Mouse (Mus musculus) limb, embryonic 13.5 days (tissue): ENCODE data around the gene Add1. TPM values are rescaled to one million over a fixed set of nuclear protein-coding genes. Genes with fewer than 3 reads are reported as not detected.
A peak's percentile ranks its signal among the peaks of the same experiment; 100 is the strongest.

Source experiments
- ATAC-seq: fragments of 200-750 bp; cut with Nextera tagmentation; 2 replicates; pipeline ENCODE4 v1.8.0; 2017; ENCODE audit warnings: low read depth, moderate number of reproducible peaks, moderate TSS enrichment; ENCODE audit not compliant: low FRiP score
- H3K27ac ChIP-seq: fragments of 300-500 bp; sonication (generic); 2 replicates; pipeline ENCODE4 v1.5.1; 2015; ENCODE audit warnings: inconsistent platforms, mild to moderate bottlenecking, moderate library complexity
- H3K27me3 ChIP-seq: fragments of 300-500 bp; sonication (generic); 2 replicates; pipeline ENCODE4 v1.6.1; 2015; ENCODE audit warnings: mild to moderate bottlenecking, inconsistent platforms
- H3K36me3 ChIP-seq: fragments of 300-500 bp; sonication (generic); 2 replicates; pipeline ENCODE4 v1.6.1; 2015; ENCODE audit warnings: inconsistent platforms, mild to moderate bottlenecking, moderate library complexity
- H3K4me1 ChIP-seq: fragments of 300-500 bp; sonication (generic); 2 replicates; pipeline ENCODE4 v1.6.1; 2015; ENCODE audit warnings: inconsistent platforms
- H3K4me2 ChIP-seq: fragments of 300-500 bp; sonication (generic); replicated peaks from 2 replicates; pipeline ENCODE4 v1.6.1; 2015; ENCODE audit warnings: inconsistent platforms, mild to moderate bottlenecking, moderate library complexity
- H3K4me3 ChIP-seq: fragments of 300-500 bp; sonication (generic); 2 replicates; pipeline ENCODE4 v1.5.1; 2015; ENCODE audit warnings: moderate library complexity, mild to moderate bottlenecking, inconsistent platforms
- H3K9ac ChIP-seq: fragments of 300-500 bp; sonication (generic); 2 replicates; pipeline ENCODE4 v1.6.1; 2015; ENCODE audit warnings: mild to moderate bottlenecking, inconsistent platforms
- H3K9me3 ChIP-seq: fragments of 300-500 bp; sonication (generic); 2 replicates; pipeline ENCODE4 v1.6.1; 2016; ENCODE audit warnings: inconsistent platforms
- WGBS: fragments of 180-500 bp; shearing (Covaris S2); methylation state at CpG from one replicate; pipeline ENCODE4 v1.1.7; 2015; 5-methylcytosine and 5-hydroxymethylcytosine counted together
- polyA plus RNA-seq: library from polyadenylated mRNA; unstranded; fragments of >200 nt; fragmentation: Nextera tagmentation; extraction: Ambion mirVana; gene quantifications from 2 replicates; pipeline ENCODE4 v1.2.1, GENCODE M21; 2015

The Add1 gene
- polyA plus RNA-seq, 1 experiment from 2014 or later = 200 TPM

- Histone ChIP-seq H3K4me2 (no peak overlapping the region), H3K9ac (no peak overlapping the region), H3K27me3 (no peaks in the 10 kb centered on the region), H3K9me3 (no peaks in the 10 kb centered on the region), H3K36me3 (peaks cover 82% of the 10 kb centered on the region), H3K4me3 (no peak overlapping the region), H3K4me1 (peaks cover 16% of the 10 kb centered on the region), H3K27ac (no peak overlapping the region)
- WGBS = 71% methylated on average over 4 of the region's 4 CpGs
- no peak for ATAC-seq
Measured at GRCm38 (mm10) chr5:34633641-34634040, 60.2 kb downstream of the Add1 start.

- Histone ChIP-seq H3K27ac (no peak overlapping the region), H3K27me3 (no peaks in the 10 kb centered on the region), H3K36me3 (peaks cover 82% of the 10 kb centered on the region), H3K4me2 (no peak overlapping the region), H3K9ac (no peak overlapping the region), H3K4me3 (no peak overlapping the region), H3K9me3 (no peaks in the 10 kb centered on the region), H3K4me1 (peaks cover 16% of the 10 kb centered on the region)
- WGBS = 91% methylated on average over 13 of the region's 13 CpGs
- ATAC-seq = no peak
Measured at GRCm38 (mm10) chr5:34634746-34635400, 61.4 kb downstream of the Add1 start.

- Histone ChIP-seq H3K36me3 (peaks cover 82% of the 10 kb centered on the region), H3K27ac (peak overlapping the region; percentile 91; the same call in 1 of the 2 replicates), H3K27me3 (no peaks in the 10 kb centered on the region), H3K4me1 (peaks cover 16% of the 10 kb centered on the region), H3K9me3 (no peaks in the 10 kb centered on the region), H3K9ac (peak overlapping the region; percentile 81), H3K4me2 (peak overlapping the region; percentile 83), H3K4me3 (peak overlapping the region; percentile 68)
- 63% methylated on average over 10 of the region's 10 CpGs for WGBS
- no peak for ATAC-seq
Measured at GRCm38 (mm10) chr5:34635665-34636192, 62.3 kb downstream of the Add1 start.

GRCm38 (mm10) chr5:34636481-34637287 is 63.2 kb downstream of the Add1 start, which contains the start of gene Mfsd10:
Gene Mfsd10 (minus strand): TSS chr5:34637212.
- ATAC-seq = peak; percentile 90
- Histone ChIP-seq H3K9ac (peak within 1 kb of the TSS; percentile 81), H3K27ac (peak within 1 kb of the TSS; percentile 91), H3K9me3 (no peaks in the 10 kb centered on the region), H3K4me2 (peak within 1 kb of the TSS; percentile 83), H3K36me3 (peaks cover 82% of the 10 kb centered on the region), H3K4me1 (peaks cover 16% of the 10 kb centered on the region), H3K27me3 (no peaks in the 10 kb centered on the region), H3K4me3 (peak within 1 kb of the TSS; percentile 68)
- under 1% methylated on average over 48 of the region's 48 CpGs for WGBS

GRCm38 (mm10) chr5:34637591-34638156 is 64.2 kb downstream of the Add1 start:
- Histone ChIP-seq H3K9me3 (no peaks in the 10 kb centered on the region), H3K4me1 (peaks cover 16% of the 10 kb centered on the region), H3K27ac (peak overlapping the region; percentile 91; the same call in 1 of the 2 replicates), H3K4me2 (peak overlapping the region; percentile 83), H3K4me3 (peak overlapping the region; percentile 68), H3K9ac (peak overlapping the region; percentile 81), H3K27me3 (no peaks in the 10 kb centered on the region), H3K36me3 (peaks cover 76% of the 10 kb centered on the region)
- WGBS = 79% methylated on average over 7 of the region's 7 CpGs
- no peak for ATAC-seq

GRCm38 (mm10) chr5:34641991-34642390 is 68.5 kb downstream of the Add1 start:
- no peak overlapping the region for H3K4me3 ChIP-seq
- no peaks in the 10 kb centered on the region for H3K9me3 ChIP-seq
- peaks cover 89% of the 10 kb centered on the region for H3K36me3 ChIP-seq
- H3K4me2 ChIP-seq = no peak overlapping the region
- no peaks in the 10 kb centered on the region for H3K27me3 ChIP-seq
- H3K9ac ChIP-seq = no peak overlapping the region
- no peak for ATAC-seq
- 94% methylated on average over 3 of the region's 3 CpGs for WGBS
- no peak overlapping the region for H3K27ac ChIP-seq
- peaks cover 7% of the 10 kb centered on the region for H3K4me1 ChIP-seq

- Histone ChIP-seq H3K4me2 (no peak overlapping the region), H3K9me3 (no peaks in the 10 kb centered on the region), H3K9ac (no peak overlapping the region), H3K27ac (no peak overlapping the region), H3K36me3 (peaks cover 94% of the 10 kb centered on the region), H3K27me3 (no peaks in the 10 kb centered on the region), H3K4me3 (no peak overlapping the region), H3K4me1 (no peaks in the 10 kb centered on the region)
- 70% methylated on average over 5 of the region's 5 CpGs for WGBS
- peak; percentile 71 for ATAC-seq
Measured at GRCm38 (mm10) chr5:34642932-34643331, 69.5 kb downstream of the Add1 start.

- no peaks in the 10 kb centered on the region for H3K9me3 ChIP-seq
- H3K4me2 ChIP-seq = no peak overlapping the region
- H3K27ac ChIP-seq = no peak overlapping the region
- H3K9ac ChIP-seq = no peak overlapping the region
- no peaks in the 10 kb centered on the region for H3K4me1 ChIP-seq
- ATAC-seq = no peak
- H3K27me3 ChIP-seq = no peaks in the 10 kb centered on the region
- no peak overlapping the region for H3K4me3 ChIP-seq
- peaks cover 100% of the 10 kb centered on the region for H3K36me3 ChIP-seq
- 55% methylated on average over 4 of the region's 4 CpGs for WGBS
Measured at GRCm38 (mm10) chr5:34647581-34647980, 74.1 kb downstream of the Add1 start.

DNA sequence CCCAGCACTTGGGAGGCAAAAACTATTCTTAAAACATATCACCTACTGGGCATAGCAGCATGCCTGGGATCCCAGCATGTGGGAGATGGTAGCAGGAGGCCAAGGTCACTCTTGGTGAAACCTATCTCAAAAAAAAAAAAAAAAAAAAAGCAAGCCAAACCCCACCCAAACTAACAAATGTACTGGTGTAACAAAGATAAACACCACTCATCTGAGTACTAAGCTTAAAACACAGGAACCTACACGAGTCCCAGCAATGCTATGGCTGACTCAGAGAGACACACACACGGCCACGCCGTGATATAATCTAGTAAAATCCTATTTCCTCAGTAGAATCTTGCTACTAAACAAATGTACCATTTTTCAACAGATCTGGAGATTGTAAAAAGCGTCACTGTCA is 79.5 kb downstream of the Add1 start:
- Histone ChIP-seq H3K36me3 (peaks cover 93% of the 10 kb centered on the region), H3K9ac (no peak overlapping the region), H3K4me3 (no peak overlapping the region), H3K4me1 (no peaks in the 10 kb centered on the region), H3K27me3 (no peaks in the 10 kb centered on the region), H3K27ac (no peak overlapping the region), H3K9me3 (no peaks in the 10 kb centered on the region), H3K4me2 (no peak overlapping the region)
- WGBS = 94% methylated on average over 5 of the region's 5 CpGs
- ATAC-seq = no peak

GRCm38 (mm10) chr5:34654881-34655280 is 81.4 kb downstream of the Add1 start:
- peaks cover 6% of the 10 kb centered on the region for H3K4me1 ChIP-seq
- no peaks in the 10 kb centered on the region for H3K9me3 ChIP-seq
- WGBS = 88% methylated on average over 9 of the region's 9 CpGs
- H3K27me3 ChIP-seq = no peaks in the 10 kb centered on the region
- peaks cover 74% of the 10 kb centered on the region for H3K36me3 ChIP-seq
- no peak overlapping the region for H3K4me3 ChIP-seq
- ATAC-seq = no peak
- H3K4me2 ChIP-seq = no peak overlapping the region
- H3K27ac ChIP-seq = no peak overlapping the region
- H3K9ac ChIP-seq = no peak overlapping the region

DNA sequence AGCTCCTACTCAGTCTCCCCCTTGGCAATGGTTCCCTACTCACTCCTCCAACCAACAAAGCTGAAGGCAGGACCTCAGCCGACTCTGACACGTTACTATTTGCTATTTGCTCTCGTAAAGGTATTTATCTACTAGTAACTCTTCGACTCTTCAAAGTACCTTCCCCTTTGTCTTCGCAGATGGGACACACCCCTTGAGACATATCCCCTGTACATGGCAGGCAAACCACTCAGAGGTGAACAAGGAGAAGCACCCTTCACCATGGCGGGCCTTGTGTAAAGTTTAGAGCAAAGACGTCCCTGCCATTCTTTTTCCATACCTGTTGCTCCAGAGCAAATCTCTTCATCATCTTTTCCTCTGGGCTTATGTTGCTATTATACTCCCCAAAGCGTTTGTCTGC is 84.1 kb downstream of the Add1 start:
- peaks cover 47% of the 10 kb centered on the region for H3K36me3 ChIP-seq

More for the DNA sequence above, 84.1 kb downstream of the Add1 start:
- Histone ChIP-seq H3K4me2 (no peak overlapping the region), H3K27me3 (no peaks in the 10 kb centered on the region), H3K4me3 (no peak overlapping the region), H3K9ac (no peak overlapping the region), H3K27ac (no peak overlapping the region), H3K4me1 (peaks cover 10% of the 10 kb centered on the region), H3K9me3 (no peaks in the 10 kb centered on the region)
- no peak for ATAC-seq
- 94% methylated on average over 8 of the region's 8 CpGs for WGBS
